In the genomic region with DNA sequence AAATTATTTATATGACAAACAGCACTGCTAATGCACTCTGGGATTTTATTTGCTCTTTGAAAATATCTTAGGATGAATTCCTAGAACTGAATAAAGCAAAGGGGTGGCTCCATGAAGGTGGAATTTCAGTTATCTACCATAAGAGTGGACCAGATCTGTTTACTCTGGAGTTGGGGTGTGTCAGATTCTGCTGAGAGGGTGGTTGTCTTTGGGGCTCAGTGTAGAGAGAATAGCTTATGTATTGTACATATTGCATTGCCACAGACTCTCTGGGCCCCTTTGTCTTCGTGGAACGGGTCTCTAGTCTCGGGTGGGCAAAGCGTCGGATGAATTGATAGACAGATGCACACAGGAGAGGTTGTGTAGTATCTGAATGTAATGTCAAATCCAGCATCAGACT, we compare ENCODE assay signal across 28 mouse cellular contexts. TPM values are rescaled to one million over a fixed set of nuclear protein-coding genes. Genes with fewer than 3 reads are reported as not detected.
DNase-seq lines count a peak whose midpoint lies in the region; ATAC-seq and TF ChIP-seq lines count a peak whose summit lies in the region.
"Had no signal": no experiment of that assay in that cellular context is flagged by ENCODE, and none has a peak within 500 bp of the region (broad histone marks: within the 10 kb centered on the region; RNA-seq: fewer than 3 reads in every experiment).

No protein-coding gene starts in this region.

- H3K27me3 ChIP-seq in intestine, embryonic 14.5 days (replicated peaks; ENCODE audit: control insufficient read depth, insufficient read depth, low read length) = no peaks in the 10 kb centered on the region
- H3K27me3 ChIP-seq in intestine, postnatal 0 days (replicated peaks; ENCODE audit: control insufficient read depth, insufficient read depth, low read length) = no peaks in the 10 kb centered on the region
- no peaks in the 10 kb centered on the region for H3K27me3 ChIP-seq in ES-Bruce4 (ENCODE audit: control insufficient read depth, insufficient read depth, low read length, poor library complexity, severe bottlenecking)
- H3K27me3 ChIP-seq: CH12.LX; embryonic facial prominence, embryonic 13.5 days; embryonic facial prominence, embryonic 15.5 days; forebrain, embryonic 12.5 days had no signal

- H3K4me2 ChIP-seq in intestine, embryonic 14.5 days (ENCODE audit: low read length) = no peak overlapping the region
- no peak overlapping the region for H3K4me2 ChIP-seq in intestine, postnatal 0 days (replicated peaks; ENCODE audit: low read depth)
- H3K4me2 ChIP-seq: embryonic facial prominence, embryonic 13.5 days; embryonic facial prominence, embryonic 15.5 days; forebrain, embryonic 12.5 days had no signal

- peak; percentile 77 for DNase-seq in heart, adult 11 months
- no peak for DNase-seq in heart, adult 8-10 months (ENCODE audit: low spot score)
- peak; percentile 9 for DNase-seq in intestine, embryonic 14.5 days (ENCODE audit: low spot score)
- peak; percentile 51 for DNase-seq in ZHBTc4 (ENCODE audit: low read depth, low spot score)
- DNase-seq in testis, postnatal 14 days (ENCODE audit: low spot score) = no peak
- DNase-seq: adrenal gland, adult 2 months; adrenal gland, postnatal 10 days; adrenal gland, postnatal 25 days; B cell, adult 2 months; cerebellum, adult 11 months; cerebellum, adult 18-20 months; cerebellum, adult 8-10 months; cerebellum, adult 9-11 months; cerebellum, postnatal 14 days; cerebellum, postnatal 36 days; embryo, embryonic 11 days had no signal

- H3K4me3 ChIP-seq in intestine, embryonic 14.5 days (ENCODE audit: low read depth, low read length) = no peak overlapping the region
- H3K4me3 ChIP-seq in intestine, postnatal 0 days (ENCODE audit: low read depth, low read length) = no peak overlapping the region
- H3K4me3 ChIP-seq in ES-Bruce4 (ENCODE audit: low read depth, low read length) = no peak overlapping the region
- H3K4me3 ChIP-seq: embryonic facial prominence, embryonic 13.5 days; embryonic facial prominence, embryonic 15.5 days; erythroblast, embryonic 14.5 days; forebrain, embryonic 10.5 days; forebrain, embryonic 12.5 days had no signal

- H3K4me1 ChIP-seq in intestine, embryonic 14.5 days (replicated peaks; ENCODE audit: control insufficient read depth, insufficient read depth, low read length) = no peaks in the 10 kb centered on the region
- H3K4me1 ChIP-seq in intestine, postnatal 0 days (replicated peaks; ENCODE audit: control insufficient read depth, insufficient read depth, low read length) = no peaks in the 10 kb centered on the region
- H3K4me1 ChIP-seq in ES-Bruce4 (ENCODE audit: control insufficient read depth, insufficient read depth, low read length) = no peaks in the 10 kb centered on the region
- H3K4me1 ChIP-seq: embryonic facial prominence, embryonic 13.5 days; embryonic facial prominence, embryonic 15.5 days; forebrain, embryonic 10.5 days; forebrain, embryonic 12.5 days had no signal

- H3K9ac ChIP-seq in intestine, embryonic 14.5 days (ENCODE audit: low read length) = no peak overlapping the region
- no peak overlapping the region for H3K9ac ChIP-seq in intestine, postnatal 0 days (ENCODE audit: low read depth, low read length)
- H3K9ac ChIP-seq in ES-Bruce4 (ENCODE audit: low read depth, poor library complexity, severe bottlenecking) = no peak overlapping the region
- H3K9ac ChIP-seq: embryonic facial prominence, embryonic 13.5 days; embryonic facial prominence, embryonic 15.5 days; forebrain, embryonic 12.5 days had no signal

- H3K27ac ChIP-seq in intestine, embryonic 14.5 days (ENCODE audit: low read depth) = no peak overlapping the region
- H3K27ac ChIP-seq in intestine, postnatal 0 days (ENCODE audit: low read depth, low read length) = no peak overlapping the region
- peak overlapping the region; percentile 36; the same call in 1 of the 2 replicates for H3K27ac ChIP-seq in ES-Bruce4 (ENCODE audit: insufficient read depth, low read length)
- H3K27ac ChIP-seq: embryonic facial prominence, embryonic 13.5 days; embryonic facial prominence, embryonic 15.5 days; forebrain, embryonic 10.5 days; forebrain, embryonic 12.5 days had no signal

- no peak for ATAC-seq in intestine, embryonic 14.5 days (replicated peaks; ENCODE audit: low FRiP score, low TSS enrichment, low read depth)
- ATAC-seq in intestine, postnatal 0 days = no peak
- ATAC-seq: CD4-positive, CD25-positive, alpha-beta regulatory T cell, adult 4 months; forebrain, embryonic 14.5 days; forebrain, embryonic 16.5 days had no signal

- no peak for TF ChIP-seq CTCF in intestine, postnatal 0 days (IDR thresholded peaks at IDR 0.05; ENCODE audit: low read depth)
- no peak for TF ChIP-seq CTCF in ES-Bruce4 (IDR thresholded peaks at IDR 0.05; ENCODE audit: low read depth, low read length)

- TF ChIP-seq EP300 in ES-Bruce4 (IDR thresholded peaks at IDR 0.05; ENCODE audit: insufficient read depth, low read depth, low read length) = no peak

- no peaks in the 10 kb centered on the region for H3K36me3 ChIP-seq in intestine, embryonic 14.5 days (ENCODE audit: control insufficient read depth, insufficient read depth, low read length)
- no peaks in the 10 kb centered on the region for H3K36me3 ChIP-seq in intestine, postnatal 0 days (ENCODE audit: control insufficient read depth, insufficient read depth)
- H3K36me3 ChIP-seq in ES-Bruce4 (ENCODE audit: control insufficient read depth, insufficient read depth, low read length, poor library complexity, severe bottlenecking) = no peaks in the 10 kb centered on the region
- H3K36me3 ChIP-seq: embryonic facial prominence, embryonic 13.5 days; embryonic facial prominence, embryonic 15.5 days; forebrain, embryonic 10.5 days; forebrain, embryonic 12.5 days had no signal

- WGBS in intestine, embryonic 14.5 days = 92% methylated on average over 5 of the region's 5 CpGs
- 85% methylated on average over 5 of the region's 5 CpGs for WGBS in intestine, postnatal 0 days

- no peak for TF ChIP-seq POLR2A in ES-Bruce4 (IDR thresholded peaks at IDR 0.05; ENCODE audit: insufficient read depth, low read length)

- H3K9me3 ChIP-seq in intestine, embryonic 14.5 days (ENCODE audit: control insufficient read depth, low read length) = no peaks in the 10 kb centered on the region
- no peaks in the 10 kb centered on the region for H3K9me3 ChIP-seq in intestine, postnatal 0 days (ENCODE audit: control insufficient read depth)
- H3K9me3 ChIP-seq in ES-Bruce4 (replicated peaks; ENCODE audit: control insufficient read depth, insufficient read depth, low read length, poor library complexity, severe bottlenecking) = no peaks in the 10 kb centered on the region; the same call in 1 of the 2 replicates
- H3K9me3 ChIP-seq: embryonic facial prominence, embryonic 13.5 days; embryonic facial prominence, embryonic 15.5 days; forebrain, embryonic 10.5 days; forebrain, embryonic 12.5 days had no signal

RNA-seq across cellular contexts. Expression of a gene that starts 38.0 kb away (rescaled TPM):
- total RNA-seq in heart, adult 8-10 months (2022) = 10 to 100 TPM; 62.3 to 89.3 (median 69.4) TPM
- 1.5 and 2.4 TPM in 2 replicates for polyA plus RNA-seq in intestine, embryonic 14.5 days (2014; fragmentation: Nextera tagmentation; extraction: Ambion mirVana)
- 2.3 and 2.6 TPM in 2 replicates for polyA plus RNA-seq in intestine, postnatal 0 days (2015; fragmentation: Nextera tagmentation; extraction: Ambion mirVana)
- 0.48 and 1.9 TPM in 2 replicates for polyA plus RNA-seq in ES-Bruce4 (2011; ENCODE audit: insufficient read depth, insufficient read length, low read depth, missing spikeins)
- total RNA-seq: MEL had no signal
- polyA plus RNA-seq: erythroblast, embryonic 14.5 days had no signal

Comparison
In these comparisons a context has a peak if more than half of its experiments do, and no peak if none do; other contexts are left out.
1. DNase-seq: peak in heart, adult 11 months (single experiment), intestine, embryonic 14.5 days (single experiment) and ZHBTc4 (single experiment); none in heart, adult 8-10 months (single experiment) and testis, postnatal 14 days (single experiment).